Mouse (Mus musculus) limb, embryonic 12.5 days (tissue): ENCODE measurements around the gene Nxf1. TPM values are rescaled to one million over a fixed set of nuclear protein-coding genes. Genes with fewer than 3 reads are reported as not detected.

Experiments used
- ATAC-seq: fragments of 200-750 bp; cut with Nextera tagmentation; 2 replicates; pipeline ENCODE4 v1.8.0; 2017; ENCODE audit warnings: low read depth, moderate TSS enrichment; ENCODE audit not compliant: insufficient number of reproducible peaks, insufficient read depth, low FRiP score, low TSS enrichment
- H3K27ac ChIP-seq: fragments of 300-500 bp; sonication (generic); 2 replicates; pipeline ENCODE4 v1.5.1; 2016; ENCODE audit warnings: mild to moderate bottlenecking, moderate library complexity
- H3K27me3 ChIP-seq: fragments of 300-500 bp; sonication (generic); 2 replicates; pipeline ENCODE4 v1.6.1; 2016; ENCODE audit warnings: mild to moderate bottlenecking, moderate library complexity
- H3K36me3 ChIP-seq: fragments of 300-500 bp; sonication (generic); 2 replicates; pipeline ENCODE4 v1.6.1; 2016; ENCODE audit warnings: mild to moderate bottlenecking, moderate library complexity
- H3K4me1 ChIP-seq: fragments of 300-500 bp; sonication (generic); replicated peaks from 2 replicates; pipeline ENCODE4 v1.6.1; 2016
- H3K4me2 ChIP-seq: fragments of 300-500 bp; sonication (generic); 2 replicates; pipeline ENCODE4 v1.6.1; 2016; ENCODE audit warnings: mild to moderate bottlenecking, moderate library complexity
- H3K4me3 ChIP-seq: fragments of 300-500 bp; sonication (generic); replicated peaks from 2 replicates; pipeline ENCODE4 v1.5.1; 2016; ENCODE audit warnings: mild to moderate bottlenecking
- H3K9ac ChIP-seq: fragments of 300-500 bp; sonication (generic); replicated peaks from 2 replicates; pipeline ENCODE4 v1.6.1; 2016; ENCODE audit warnings: mild to moderate bottlenecking, moderate library complexity
- H3K9me3 ChIP-seq: fragments of 300-500 bp; sonication (generic); 2 replicates; pipeline ENCODE4 v1.6.1; 2016; ENCODE audit warnings: mild to moderate bottlenecking, moderate library complexity
- WGBS: fragments of 180-500 bp; shearing (Covaris S2); methylation state at CpG from one replicate; pipeline ENCODE4 v1.1.7; 2016; 5-methylcytosine and 5-hydroxymethylcytosine counted together
- polyA plus RNA-seq: library from polyadenylated mRNA; unstranded; fragments of >200 nt; fragmentation: Nextera tagmentation; extraction: Ambion mirVana; gene quantifications from 2 replicates; pipeline ENCODE4 v1.2.1, GENCODE M21; 2016

Gene Nxf1
- 219 and 237 TPM in 2 replicates for polyA plus RNA-seq

DNA sequence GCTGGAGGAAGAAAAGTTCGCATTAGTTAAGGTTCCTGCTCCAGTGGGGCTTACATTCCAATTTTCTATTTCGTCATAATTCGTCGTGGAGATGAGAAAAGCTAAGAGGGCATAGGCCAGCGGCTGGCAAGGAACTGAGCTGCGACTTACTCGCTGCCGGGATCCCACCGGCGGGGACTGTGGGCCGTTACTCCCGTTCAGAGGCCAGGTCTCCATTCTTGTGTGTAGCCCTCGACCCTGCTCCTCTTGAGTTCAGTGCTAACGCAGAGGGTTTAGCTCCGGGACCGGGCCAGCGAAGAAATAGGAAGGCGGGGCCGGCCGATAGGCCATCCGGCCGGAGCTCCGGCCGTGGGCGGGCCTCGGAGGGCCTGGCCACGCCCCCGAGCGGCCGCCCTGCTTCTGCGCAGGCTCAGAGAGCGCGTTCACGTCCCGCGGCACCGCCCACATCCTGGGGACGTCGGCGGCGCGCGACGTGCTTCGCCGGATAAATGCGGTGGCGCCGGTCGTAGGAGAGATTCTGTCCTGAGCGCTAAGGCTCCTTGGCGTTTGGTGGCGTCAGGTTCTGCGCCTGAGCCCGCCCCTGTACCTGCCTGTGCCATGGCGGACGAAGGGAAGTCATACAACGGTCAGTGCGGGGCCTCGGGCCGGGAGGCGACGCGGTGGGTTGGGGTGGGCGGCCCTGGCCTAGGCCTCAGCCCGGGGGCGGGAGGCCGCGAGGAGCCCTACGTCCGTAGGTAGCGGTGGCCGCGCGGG is at the start of gene Nxf1:
Gene Nxf1, plus strand, starts transcription at position 439 of the 753 bp plus-strand sequence.
- Histone ChIP-seq H3K9me3 (no peaks in the 10 kb centered on the region), H3K36me3 (peaks cover 46% of the 10 kb centered on the region), H3K4me2 (peak within 1 kb of the TSS; percentile 81), H3K27me3 (no peaks in the 10 kb centered on the region), H3K4me1 (peaks cover 16% of the 10 kb centered on the region), H3K9ac (peak within 1 kb of the TSS; percentile 96), H3K27ac (peak within 1 kb of the TSS; percentile 95), H3K4me3 (peak within 1 kb of the TSS; percentile 97)
- ATAC-seq = peak; percentile 88
- WGBS = under 1% methylated on average over 73 of the region's 75 CpGs

DNA sequence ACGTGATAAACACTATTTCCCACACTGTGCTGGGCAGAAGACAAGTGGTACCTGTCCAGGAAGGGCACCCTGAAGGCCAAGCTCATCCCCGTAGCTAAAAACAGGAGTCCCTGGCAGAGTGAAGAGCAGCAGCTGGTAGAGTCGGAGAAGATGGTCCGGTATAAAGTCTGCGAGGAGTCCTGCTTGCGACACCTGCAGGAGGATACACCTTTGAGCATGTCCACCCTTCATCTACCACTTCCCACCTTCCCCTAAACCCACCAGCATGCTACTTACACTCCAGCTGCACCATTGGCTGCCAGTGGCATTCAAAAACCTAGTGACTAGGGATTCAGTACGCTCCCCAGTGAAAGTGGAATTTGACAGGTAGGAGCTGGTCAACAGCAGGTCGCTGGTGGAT is 47.9 kb upstream of the Nxf1 start:
- H3K4me2 ChIP-seq = no peak overlapping the region
- H3K27ac ChIP-seq = no peak overlapping the region
- H3K4me1 ChIP-seq = peaks cover 17% of the 10 kb centered on the region
- no peak overlapping the region for H3K4me3 ChIP-seq
- 93% methylated on average over 8 of the region's 8 CpGs for WGBS
- peaks cover 60% of the 10 kb centered on the region for H3K36me3 ChIP-seq
- no peaks in the 10 kb centered on the region for H3K27me3 ChIP-seq
- no peak for ATAC-seq
- H3K9me3 ChIP-seq = no peaks in the 10 kb centered on the region
- no peak overlapping the region for H3K9ac ChIP-seq

- no peak for ATAC-seq
- Histone ChIP-seq H3K27ac (no peak overlapping the region), H3K4me3 (no peak overlapping the region), H3K27me3 (no peaks in the 10 kb centered on the region), H3K4me2 (no peak overlapping the region), H3K4me1 (peaks cover 21% of the 10 kb centered on the region), H3K36me3 (peaks cover 60% of the 10 kb centered on the region), H3K9me3 (no peaks in the 10 kb centered on the region), H3K9ac (no peak overlapping the region)
- 88% methylated on average over 2 of the region's 2 CpGs for WGBS
These were observed 46.8 kb upstream of the Nxf1 start for GRCm38 (mm10) chr19:8710057-8710456.

DNA sequence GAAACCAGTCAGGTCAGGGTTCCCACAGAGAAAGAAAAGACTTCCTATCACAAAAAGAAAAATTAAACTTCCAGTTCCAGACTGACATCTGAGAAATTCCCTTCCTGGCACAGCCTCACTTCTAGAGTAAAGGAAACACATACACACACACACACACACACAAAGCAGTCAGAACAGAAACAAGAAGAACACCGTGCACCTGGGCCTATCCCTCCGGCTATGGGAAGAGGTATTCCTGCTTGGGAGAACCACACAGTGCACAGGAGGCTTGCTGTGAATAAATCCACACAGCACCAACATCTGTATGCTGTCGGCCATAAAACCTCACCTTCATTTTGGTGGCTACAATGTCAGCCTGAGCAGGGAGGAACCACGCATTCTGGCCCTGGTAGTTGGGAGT is 45.4 kb upstream of the Nxf1 start:
- Histone ChIP-seq H3K9me3 (no peaks in the 10 kb centered on the region), H3K36me3 (peaks cover 55% of the 10 kb centered on the region), H3K27ac (peak overlapping the region; percentile 94; the same call in 1 of the 2 replicates), H3K9ac (peak overlapping the region; percentile 85; the same call in 1 of the 2 replicates), H3K4me3 (peak overlapping the region; percentile 77), H3K4me1 (peaks cover 21% of the 10 kb centered on the region), H3K4me2 (peak overlapping the region; percentile 71), H3K27me3 (no peaks in the 10 kb centered on the region)
- no peak for ATAC-seq
- WGBS = 74% methylated on average over 4 of the region's 4 CpGs

DNA sequence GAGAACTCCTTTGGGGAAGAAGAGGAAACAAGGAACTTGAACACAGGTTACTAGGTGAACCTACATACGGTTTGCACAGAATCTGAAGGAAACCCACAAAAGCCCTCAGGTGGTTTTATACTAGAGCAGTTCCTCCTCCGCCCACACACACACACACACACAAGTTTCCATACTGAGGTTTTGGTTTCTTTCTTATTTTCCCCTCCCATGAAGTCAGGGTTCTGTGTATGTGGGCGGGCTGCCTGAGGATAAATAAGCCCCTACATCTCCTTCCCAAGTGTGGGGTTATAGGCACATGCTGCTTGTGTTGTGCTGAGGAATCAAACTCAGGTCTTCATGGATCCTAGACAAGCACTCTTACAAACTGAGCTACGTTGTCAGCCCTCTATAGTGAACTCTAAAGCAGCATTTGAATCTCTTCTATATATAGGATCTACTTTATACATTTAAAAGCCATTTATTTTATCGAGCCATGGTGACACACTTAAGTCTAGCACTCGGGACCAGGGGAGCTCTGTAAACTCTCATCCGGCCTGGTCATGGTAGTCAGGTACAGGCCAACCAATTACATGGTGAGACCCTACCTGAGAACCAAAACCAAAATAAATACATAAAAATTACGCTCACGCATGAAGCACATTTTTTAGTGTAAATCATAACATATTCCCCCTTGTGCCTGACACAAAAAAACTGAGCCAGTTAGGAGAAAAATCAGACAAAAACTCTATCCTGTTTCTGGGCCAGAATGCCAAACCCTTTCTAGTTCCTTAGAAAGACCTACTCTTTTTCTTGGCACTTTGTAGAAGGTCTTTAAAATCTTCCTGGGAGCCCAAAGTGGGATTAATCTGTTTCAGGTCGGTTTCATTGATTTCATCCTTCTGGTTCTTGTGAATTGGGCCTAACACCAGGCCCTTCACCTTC is 44.7 kb upstream of the Nxf1 start:
- peak overlapping the region; percentile 77 for H3K4me3 ChIP-seq
- H3K4me2 ChIP-seq = peak overlapping the region; percentile 71
- H3K27me3 ChIP-seq = no peaks in the 10 kb centered on the region
- H3K9ac ChIP-seq = peak overlapping the region; percentile 85
- peak overlapping the region; percentile 94 for H3K27ac ChIP-seq
- ATAC-seq = no peak
- peaks cover 49% of the 10 kb centered on the region for H3K36me3 ChIP-seq
- 63% methylated on average over 10 of the region's 10 CpGs for WGBS
- H3K9me3 ChIP-seq = no peaks in the 10 kb centered on the region
- peaks cover 21% of the 10 kb centered on the region for H3K4me1 ChIP-seq

DNA sequence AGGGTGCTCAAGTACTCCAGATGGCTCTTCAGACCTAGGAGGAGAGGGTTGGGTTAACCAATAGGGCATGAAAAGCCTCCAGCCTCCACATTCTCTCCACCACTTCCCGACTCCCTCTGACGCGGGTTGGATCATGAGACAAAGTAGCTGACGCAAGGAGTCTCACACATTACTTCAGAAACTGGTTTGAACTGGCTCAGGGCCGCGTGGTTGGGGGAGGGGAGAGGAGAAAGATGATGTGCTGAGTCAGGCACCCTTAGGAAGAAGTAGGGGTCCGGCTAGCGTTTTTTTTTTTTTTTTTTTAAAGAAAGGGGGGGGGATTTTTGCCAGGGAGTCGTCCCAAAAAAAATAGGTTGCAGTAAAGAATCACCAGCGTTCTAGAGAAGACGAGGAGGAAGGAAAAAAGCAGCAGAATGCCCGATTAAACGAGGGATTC is 44.0 kb upstream of the Nxf1 start:
- WGBS = under 1% methylated on average over 13 of the region's 13 CpGs
- peak; percentile 67; the same call in 1 of the 2 replicates for ATAC-seq
- H3K9ac ChIP-seq = peak overlapping the region; percentile 85
- H3K4me2 ChIP-seq = peak overlapping the region; percentile 71
- peaks cover 21% of the 10 kb centered on the region for H3K4me1 ChIP-seq
- no peaks in the 10 kb centered on the region for H3K9me3 ChIP-seq
- peak overlapping the region; percentile 94 for H3K27ac ChIP-seq
- peak overlapping the region; percentile 77 for H3K4me3 ChIP-seq
- no peaks in the 10 kb centered on the region for H3K27me3 ChIP-seq
- peaks cover 43% of the 10 kb centered on the region for H3K36me3 ChIP-seq

- Histone ChIP-seq H3K4me2 (peak overlapping the region; percentile 71), H3K36me3 (peaks cover 37% of the 10 kb centered on the region), H3K9me3 (no peaks in the 10 kb centered on the region), H3K27ac (peak overlapping the region; percentile 94), H3K9ac (peak overlapping the region; percentile 85), H3K4me1 (peaks cover 21% of the 10 kb centered on the region), H3K27me3 (no peaks in the 10 kb centered on the region), H3K4me3 (peak overlapping the region; percentile 77)
- under 1% methylated on average over 51 of the region's 51 CpGs for WGBS
- ATAC-seq = peak; percentile 84
These were observed 43.4 kb upstream of the Nxf1 start for GRCm38 (mm10) chr19:8713306-8713996.

GRCm38 (mm10) chr19:8713997-8714652 is 42.7 kb upstream of the Nxf1 start:
- peaks cover 21% of the 10 kb centered on the region for H3K4me1 ChIP-seq
- H3K9ac ChIP-seq = peak overlapping the region; percentile 85
- peak overlapping the region; percentile 94 for H3K27ac ChIP-seq
- H3K4me2 ChIP-seq = peak overlapping the region; percentile 71
- H3K4me3 ChIP-seq = peak overlapping the region; percentile 77
- H3K36me3 ChIP-seq = peaks cover 30% of the 10 kb centered on the region
- WGBS = 5% methylated on average over 13 of the region's 13 CpGs
- no peak for ATAC-seq
- H3K27me3 ChIP-seq = no peaks in the 10 kb centered on the region
- H3K9me3 ChIP-seq = no peaks in the 10 kb centered on the region

DNA sequence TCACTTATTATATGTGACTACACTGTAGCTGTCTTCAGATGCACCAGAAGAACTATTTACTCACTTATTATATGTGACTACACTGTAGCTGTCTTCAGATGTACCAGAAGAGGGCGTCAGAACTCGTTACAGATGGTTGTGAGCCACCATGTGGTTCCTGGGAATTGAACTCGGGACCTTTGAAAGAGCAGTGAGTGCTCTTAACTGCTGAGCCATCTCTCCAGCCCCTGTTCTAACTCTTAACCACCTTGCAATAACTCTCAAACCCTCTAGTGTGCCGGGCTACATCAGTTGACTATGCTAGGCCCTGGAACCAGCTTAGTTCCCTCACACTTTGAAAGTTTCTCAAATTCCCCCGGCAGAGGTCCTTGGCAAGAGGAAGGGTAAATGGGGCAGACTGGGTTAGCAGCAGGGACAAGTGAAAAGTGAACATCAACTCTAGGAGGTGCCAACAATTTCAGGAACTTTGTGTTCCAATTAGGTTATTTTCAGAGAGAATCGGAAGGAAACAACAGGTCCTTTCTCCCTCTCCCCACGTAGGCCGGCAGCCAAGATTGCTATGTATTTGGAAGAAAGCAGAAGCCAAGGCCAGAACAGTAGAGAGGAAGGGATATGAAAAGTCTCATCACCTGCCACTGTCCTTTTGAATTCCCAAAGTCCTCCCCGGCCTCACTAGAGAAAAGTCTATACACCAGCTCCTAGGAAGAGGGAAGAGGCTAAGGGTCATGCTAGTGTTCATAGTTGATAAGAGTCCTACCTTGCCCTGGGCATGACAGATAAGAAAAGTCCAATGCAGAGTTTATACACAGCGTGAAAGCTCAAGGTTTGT is 42.0 kb upstream of the Nxf1 start:
- WGBS = 77% methylated on average over 10 of the region's 10 CpGs
- no peak for ATAC-seq
- no peak overlapping the region for H3K27ac ChIP-seq

More for the DNA sequence above, 42.0 kb upstream of the Nxf1 start:
- Histone ChIP-seq H3K36me3 (peaks cover 23% of the 10 kb centered on the region), H3K4me2 (no peak overlapping the region), H3K4me1 (peaks cover 21% of the 10 kb centered on the region), H3K4me3 (no peak overlapping the region), H3K9me3 (no peaks in the 10 kb centered on the region), H3K27me3 (no peaks in the 10 kb centered on the region), H3K9ac (no peak overlapping the region)
